Mouse (Mus musculus) heart, postnatal 0 days (tissue): Measurements from ENCODE around the gene Zfp385b. TPM values are rescaled to one million over a fixed set of nuclear protein-coding genes. Genes with fewer than 3 reads are reported as not detected.
A peak's percentile ranks its signal among the peaks of the same experiment; 100 is the strongest.

Experiments
- ATAC-seq: fragments of 200-750 bp; cut with Nextera tagmentation; 2 replicates; pipeline ENCODE4 v1.8.0; 2017; ENCODE audit warnings: low read depth, moderate number of reproducible peaks, moderate library complexity; ENCODE audit not compliant: insufficient read depth
- DNase-seq: peaks from one replicate; pipeline ENCODE4 v3.0.0-alpha.2; 2016; ENCODE audit warnings: low spot score
- H3K27ac ChIP-seq: fragments of 300-500 bp; sonication (generic); 2 replicates; pipeline ENCODE4 v1.5.1; 2014; ENCODE audit warnings: low read depth, mild to moderate bottlenecking
- H3K27me3 ChIP-seq: fragments of 300-500 bp; sonication (generic); 2 replicates; pipeline ENCODE4 v1.6.1; 2014; ENCODE audit warnings: low read length, mixed read lengths; ENCODE audit not compliant: control insufficient read depth, insufficient read depth
- H3K36me3 ChIP-seq: fragments of 300-500 bp; sonication (generic); replicated peaks from 2 replicates; pipeline ENCODE4 v1.6.1; 2014; ENCODE audit warnings: low read length, mixed read lengths; ENCODE audit not compliant: control insufficient read depth, insufficient read depth
- H3K4me1 ChIP-seq: fragments of 300-500 bp; sonication (generic); 2 replicates; pipeline ENCODE4 v1.6.1; 2014; ENCODE audit warnings: antibody characterized with exemption; ENCODE audit not compliant: control insufficient read depth, insufficient read depth
- H3K4me2 ChIP-seq: fragments of 300-500 bp; sonication (generic); 2 replicates; pipeline ENCODE4 v1.6.1; 2014; ENCODE audit warnings: low read depth, mild to moderate bottlenecking, low read length, moderate library complexity
- H3K4me3 ChIP-seq: fragments of 300-500 bp; sonication (generic); 2 replicates; pipeline ENCODE4 v1.5.1; 2014; ENCODE audit warnings: low read depth, low read length
- H3K9ac ChIP-seq: fragments of 300-500 bp; sonication (generic); replicated peaks from 2 replicates; pipeline ENCODE4 v1.6.1; 2014; ENCODE audit warnings: low read depth, low read length, mixed read lengths
- H3K9me3 ChIP-seq: fragments of 300-500 bp; sonication (generic); replicated peaks from 2 replicates; pipeline ENCODE4 v1.6.1; 2016; ENCODE audit warnings: low read length; ENCODE audit not compliant: control insufficient read depth
- CTCF ChIP-seq: IDR thresholded peaks from 2 replicates; pipeline ENCODE4 v1.5.1; 2016; ENCODE audit warnings: antibody characterized with exemption, control low read depth, low read depth
- EP300 ChIP-seq: IDR thresholded peaks from 2 replicates; pipeline ENCODE4 v1.6.1; 2016; ENCODE audit warnings: antibody characterized with exemption, low read depth
- WGBS: fragments of 180-500 bp; shearing (Covaris S2); extraction: QIAGEN DNeasy Blood & Tissue Kit; methylation state at CpG from one replicate; pipeline ENCODE4 v1.1.7; 2014; 5-methylcytosine and 5-hydroxymethylcytosine counted together
- polyA plus RNA-seq: library from polyadenylated mRNA; unstranded; fragments of >200 nt; fragmentation: Nextera tagmentation; extraction: Ambion mirVana; gene quantifications from 2 replicates; pipeline ENCODE4 v1.2.1, GENCODE M21; 2015
- total RNA-seq: library from RNA; depleted of rRNA; stranded (reverse); fragments of >200 nt; gene quantifications from 2 replicates; pipeline ENCODE4 v1.2.3, GENCODE M21; 2014; ENCODE audit warnings: low replicate concordance

Zfp385b gene
- total and polyA plus RNA-seq, 2 experiments from 2014 or later = 1.8 to 4.2 TPM

GRCm38 (mm10) chr2:77815775-77816412 lies 3.5 kb downstream of the Zfp385b start:
- peak overlapping the region; percentile 99 for H3K4me2 ChIP-seq
- H3K4me1 ChIP-seq = peaks cover 10% of the 10 kb centered on the region; the same call in 1 of the 2 replicates
- H3K27ac ChIP-seq = no peak overlapping the region
- H3K9me3 ChIP-seq = no peaks in the 10 kb centered on the region
- peaks cover 37% of the 10 kb centered on the region for H3K27me3 ChIP-seq
- peak overlapping the region; percentile 65 for H3K4me3 ChIP-seq
- TF ChIP-seq EP300 (no peak), CTCF (no peak)
- no peak for ATAC-seq
- H3K9ac ChIP-seq = peak overlapping the region; percentile 55; the same call in 1 of the 2 replicates
- no peaks in the 10 kb centered on the region for H3K36me3 ChIP-seq
- no peak for DNase-seq
- WGBS = 5% methylated on average over 20 of the region's 20 CpGs

GRCm38 (mm10) chr2:77814896-77815295 lies 4.5 kb downstream of the Zfp385b start:
- H3K4me3 ChIP-seq = no peak overlapping the region
- 85% methylated on average over 8 of the region's 8 CpGs for WGBS
- no peaks in the 10 kb centered on the region for H3K9me3 ChIP-seq
- no peaks in the 10 kb centered on the region for H3K36me3 ChIP-seq
- peaks cover 10% of the 10 kb centered on the region; the same call in 1 of the 2 replicates for H3K4me1 ChIP-seq
- TF ChIP-seq CTCF (no peak), EP300 (no peak)
- H3K9ac ChIP-seq = no peak overlapping the region
- no peak for ATAC-seq
- H3K27ac ChIP-seq = no peak overlapping the region
- H3K27me3 ChIP-seq = peaks cover 37% of the 10 kb centered on the region
- no peak overlapping the region for H3K4me2 ChIP-seq
- DNase-seq = no peak

- ATAC-seq = no peak
- no peak overlapping the region for H3K9ac ChIP-seq
- no peak for DNase-seq
- H3K27me3 ChIP-seq = peaks cover 34% of the 10 kb centered on the region
- 82% methylated on average over 3 of the region's 3 CpGs for whole genome bisulfite sequencing
- peaks cover 10% of the 10 kb centered on the region; the same call in 1 of the 2 replicates for H3K4me1 ChIP-seq
- TF ChIP-seq CTCF = no peak
- TF ChIP-seq EP300 = no peak
- no peak overlapping the region for H3K4me2 ChIP-seq
- H3K27ac ChIP-seq = no peak overlapping the region
- H3K36me3 ChIP-seq = no peaks in the 10 kb centered on the region
- H3K4me3 ChIP-seq = no peak overlapping the region
- no peaks in the 10 kb centered on the region for H3K9me3 ChIP-seq
Observed at GRCm38 (mm10) chr2:77813029-77813428, 6.4 kb downstream of the Zfp385b start.

- WGBS = 91% methylated on average over 5 of the region's 5 CpGs
- ATAC-seq = no peak
- Histone ChIP-seq H3K9me3 (no peaks in the 10 kb centered on the region), H3K27ac (no peak overlapping the region), H3K36me3 (no peaks in the 10 kb centered on the region), H3K4me2 (no peak overlapping the region), H3K27me3 (peaks cover 13% of the 10 kb centered on the region), H3K4me3 (no peak overlapping the region), H3K9ac (no peak overlapping the region), H3K4me1 (no peaks in the 10 kb centered on the region)
- DNase-seq = no peak
- TF ChIP-seq EP300 (no peak), CTCF (no peak)
Observed at GRCm38 (mm10) chr2:77810748-77811147, 8.7 kb downstream of the Zfp385b start.

- Histone ChIP-seq H3K4me3 (no peak overlapping the region), H3K36me3 (no peaks in the 10 kb centered on the region), H3K9ac (no peak overlapping the region), H3K4me2 (no peak overlapping the region), H3K27ac (no peak overlapping the region), H3K4me1 (no peaks in the 10 kb centered on the region), H3K9me3 (no peaks in the 10 kb centered on the region), H3K27me3 (no peaks in the 10 kb centered on the region)
- TF ChIP-seq CTCF (no peak), EP300 (no peak)
- 79% methylated on average over 7 of the region's 7 CpGs for WGBS
- no peak for DNase-seq
- ATAC-seq = no peak
Observed at GRCm38 (mm10) chr2:77804781-77805180, 14.7 kb downstream of the Zfp385b start.

- no peak overlapping the region for H3K27ac ChIP-seq
- DNase-seq (no peak), ATAC-seq (no peak)
- WGBS = 80% methylated on average over 3 of the region's 3 CpGs
- H3K9me3 ChIP-seq = no peaks in the 10 kb centered on the region
- H3K4me1 ChIP-seq = no peaks in the 10 kb centered on the region
- no peak overlapping the region for H3K4me2 ChIP-seq
- no peak for TF ChIP-seq EP300
- no peak for TF ChIP-seq CTCF
- no peak overlapping the region for H3K9ac ChIP-seq
- H3K27me3 ChIP-seq = no peaks in the 10 kb centered on the region
- no peak overlapping the region for H3K4me3 ChIP-seq
- H3K36me3 ChIP-seq = no peaks in the 10 kb centered on the region
Observed at GRCm38 (mm10) chr2:77802291-77802690, 17.1 kb downstream of the Zfp385b start.
